Mouse (Mus musculus): ENCODE measurements around the gene Stx18.

The Stx18 gene

GRCm38 (mm10) chr5:38140893-38141292, 102.4 kb downstream of the Stx18 start:
- no peak for DNase-seq

DNA sequence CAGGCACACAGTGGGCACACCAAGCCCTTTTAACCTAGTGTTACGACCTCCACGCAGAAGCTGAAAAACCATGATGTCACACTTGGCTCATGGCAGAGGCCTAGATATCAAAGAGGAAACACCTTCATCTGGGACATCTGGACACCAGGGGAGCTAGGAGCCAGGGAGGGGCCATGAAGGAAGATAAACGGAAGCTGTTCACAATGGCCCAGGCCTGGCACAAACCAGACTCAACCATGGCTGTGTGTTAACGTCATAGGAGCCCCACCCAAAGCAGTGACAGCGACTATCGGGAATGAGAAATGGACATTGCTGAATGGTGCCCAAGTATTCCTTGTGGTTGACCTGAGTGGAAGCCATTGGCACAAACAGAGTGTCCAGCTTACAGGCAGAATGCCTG, 108.0 kb downstream of the Stx18 start:
- peak; percentile 3 for DNase-seq

GRCm38 (mm10) chr5:38151264-38151663, 112.7 kb downstream of the Stx18 start:
- DNase-seq = peak; percentile 38

- DNase-seq = peak; percentile 51
Observed at GRCm38 (mm10) chr5:38152201-38153108, 113.9 kb downstream of the Stx18 start.

- DNase-seq = peak; percentile 62
Observed at GRCm38 (mm10) chr5:38153636-38154035, 115.1 kb downstream of the Stx18 start.

DNA sequence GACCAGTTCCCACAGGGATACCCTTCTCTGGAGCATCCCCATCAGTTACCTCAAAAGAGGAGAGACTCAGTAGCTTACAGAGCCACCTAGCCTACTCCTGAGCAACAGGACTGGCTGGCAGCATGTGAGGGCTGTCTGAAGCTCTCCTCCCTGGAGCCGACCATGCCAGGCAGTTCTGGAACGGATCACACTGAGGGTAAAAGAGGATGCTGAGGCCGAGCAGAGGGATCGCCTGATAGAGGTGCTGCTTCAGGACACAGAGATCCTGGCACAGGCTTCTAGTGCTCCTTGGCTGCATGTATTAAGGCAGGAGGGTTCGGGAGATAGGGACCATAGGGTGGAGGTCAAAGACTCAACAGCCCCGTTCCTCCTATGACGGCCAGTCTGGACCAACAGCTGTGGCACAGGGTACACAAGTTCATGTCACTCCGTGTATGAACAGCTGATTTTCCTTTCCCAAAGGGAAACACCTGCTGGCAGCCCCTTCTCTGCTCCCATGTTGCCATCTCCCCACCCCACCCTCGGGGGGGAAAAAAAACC, 119.0 kb downstream of the Stx18 start:
- DNase-seq = peak; percentile 44

DNA sequence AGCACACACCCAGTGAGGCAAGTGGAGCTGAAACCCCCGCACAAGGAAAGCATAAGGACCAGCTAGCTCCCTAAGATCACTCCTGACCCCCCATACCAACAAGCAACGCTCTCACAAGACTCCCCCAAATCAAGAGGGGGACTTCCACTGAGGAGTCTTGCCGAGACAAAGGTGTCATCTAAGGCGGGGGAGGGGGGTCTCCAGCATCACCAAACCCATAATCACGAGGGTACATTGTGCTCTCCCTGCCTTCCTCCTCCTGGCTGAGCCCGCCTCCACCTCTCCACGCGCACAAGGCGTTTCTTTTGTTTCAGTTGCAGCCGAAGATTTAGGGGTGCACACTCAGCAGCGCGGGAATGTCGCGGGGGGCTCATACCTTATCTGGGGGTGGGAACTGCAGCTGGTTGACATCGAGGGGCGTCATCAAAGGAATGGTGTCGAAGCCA, 120.0 kb downstream of the Stx18 start:
- DNase-seq = peak; percentile 34

DNA sequence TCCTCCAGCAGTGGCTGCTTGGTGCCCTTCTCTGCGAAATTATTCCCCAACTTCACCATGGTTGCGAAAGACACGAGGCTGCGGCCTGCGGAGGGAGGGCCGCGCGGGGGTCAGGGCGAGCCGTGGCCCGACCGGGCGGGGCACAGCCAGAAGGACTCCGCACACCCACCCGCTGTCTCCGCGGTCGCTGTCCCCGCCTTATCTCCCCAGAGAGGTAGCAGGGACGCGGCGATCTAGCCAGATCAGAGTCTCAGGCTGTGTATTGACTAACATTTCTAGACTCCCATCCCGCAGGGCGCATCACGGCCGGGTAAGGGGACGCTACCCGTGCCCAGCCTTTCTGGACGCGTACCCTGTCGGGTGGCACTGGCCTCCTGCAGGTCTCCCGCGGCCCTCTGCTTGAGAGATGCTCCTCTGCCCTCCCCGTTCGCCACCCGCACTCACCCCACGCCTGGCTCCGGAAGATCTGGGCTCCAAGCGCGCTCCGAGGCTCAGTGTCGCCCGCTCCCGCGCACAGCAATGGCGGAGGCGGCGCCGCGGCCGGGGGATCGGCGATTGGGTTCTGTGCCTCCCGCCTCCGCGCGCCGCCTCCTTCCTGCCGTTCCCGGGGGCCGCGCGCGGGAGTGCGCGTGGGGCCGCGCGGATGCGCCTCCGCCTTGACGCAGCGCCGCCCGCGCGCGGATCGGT, 120.5 kb downstream of the Stx18 start:
- DNase-seq = peak; percentile 83

- DNase-seq = no peak
Observed at GRCm38 (mm10) chr5:38159634-38160413, 121.3 kb downstream of the Stx18 start, which contains the start of gene Nsg1. Gene Nsg1, minus strand, starts transcription at chr5:38159907.

- no peak for DNase-seq
Observed at GRCm38 (mm10) chr5:38168497-38168896, 130.0 kb downstream of the Stx18 start.

DNA sequence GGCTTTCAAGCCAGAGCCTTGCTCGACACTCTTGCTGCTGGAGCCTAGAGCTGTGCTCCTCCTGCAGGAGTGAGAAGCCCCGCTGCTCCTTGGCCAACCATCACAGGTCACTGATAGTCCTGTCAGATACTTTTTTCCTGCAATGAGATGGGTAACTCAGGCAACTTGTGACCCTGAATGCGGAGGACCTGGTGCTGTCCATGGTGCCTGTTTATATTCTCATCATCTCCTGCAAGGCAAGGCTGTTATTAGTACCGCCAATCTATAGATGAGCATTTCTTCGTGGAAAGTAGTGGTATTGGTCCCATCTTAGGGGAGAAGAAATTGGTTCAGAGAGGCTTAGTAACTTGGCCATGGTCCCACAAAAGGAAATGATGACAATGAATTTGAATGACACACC, 135.2 kb downstream of the Stx18 start:
- DNase-seq = no peak

GRCm38 (mm10) chr5:38174256-38174912, 135.8 kb downstream of the Stx18 start:
- no peak for DNase-seq

DNA sequence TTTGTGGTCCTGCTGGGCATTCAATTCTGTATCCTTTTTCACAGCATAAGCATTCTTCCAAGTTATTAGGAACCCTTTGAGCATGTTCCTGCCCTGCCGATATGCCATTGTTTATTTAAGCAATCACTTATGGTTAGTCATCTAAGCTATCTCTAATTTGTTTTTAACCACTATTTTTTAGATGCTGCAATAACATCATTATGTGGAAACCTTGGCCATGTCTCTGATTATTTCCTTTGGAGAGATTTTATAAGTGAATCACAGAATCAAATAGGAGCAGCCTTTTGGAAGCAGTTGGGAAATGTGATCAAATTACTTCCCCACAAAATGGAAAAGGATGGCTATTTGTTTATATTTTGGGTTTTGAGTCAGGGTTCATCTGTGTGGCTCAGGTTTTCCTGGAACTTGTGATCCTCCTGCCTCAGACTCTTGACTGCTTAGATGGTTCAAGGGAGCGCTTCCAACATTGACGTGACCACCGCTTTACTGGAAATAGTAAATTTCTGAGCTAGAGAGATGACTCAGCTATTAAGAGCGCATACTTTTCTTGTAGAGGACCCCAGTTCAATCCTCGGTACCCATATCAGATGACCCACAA, 146.2 kb downstream of the Stx18 start:
- no peak for DNase-seq

GRCm38 (mm10) chr5:38187006-38187405, 148.5 kb downstream of the Stx18 start:
- DNase-seq = no peak
